Mouse (Mus musculus) stomach, embryonic 15.5 days (tissue): ENCODE data around the gene Trappc10. TPM values are rescaled to one million over a fixed set of nuclear protein-coding genes. Genes with fewer than 3 reads are reported as not detected.
"Not testable (repeated sequence)": the region's sequence is repeated elsewhere in the genome, so short reads cannot be mapped to it uniquely, and the experiment has no call there.

Experiments used
- ATAC-seq: fragments of 200-750 bp; cut with Nextera tagmentation; 2 replicates; pipeline ENCODE4 v1.8.0; 2017; ENCODE audit warnings: low read depth, moderate number of reproducible peaks, moderate TSS enrichment; ENCODE audit not compliant: insufficient read depth, low FRiP score
- H3K27ac ChIP-seq: fragments of 300-500 bp; sonication (generic); 2 replicates; pipeline ENCODE4 v1.5.1; 2015; ENCODE audit warnings: mild to moderate bottlenecking, inconsistent platforms
- H3K27me3 ChIP-seq: fragments of 300-500 bp; sonication (generic); replicated peaks from 2 replicates; pipeline ENCODE4 v1.6.1; 2015; ENCODE audit warnings: inconsistent platforms
- H3K36me3 ChIP-seq: fragments of 300-500 bp; sonication (generic); 2 replicates; pipeline ENCODE4 v1.6.1; 2015; ENCODE audit warnings: inconsistent platforms
- H3K4me1 ChIP-seq: fragments of 300-500 bp; sonication (generic); 2 replicates; pipeline ENCODE4 v1.6.1; 2015; ENCODE audit warnings: inconsistent platforms
- H3K4me2 ChIP-seq: fragments of 300-500 bp; sonication (generic); 2 replicates; pipeline ENCODE4 v1.6.1; 2015; ENCODE audit warnings: mild to moderate bottlenecking, inconsistent platforms
- H3K4me3 ChIP-seq: fragments of 300-500 bp; sonication (generic); replicated peaks from 2 replicates; pipeline ENCODE4 v1.5.1; 2015; ENCODE audit warnings: inconsistent platforms
- H3K9ac ChIP-seq: fragments of 300-500 bp; sonication (generic); 2 replicates; pipeline ENCODE4 v1.6.1; 2015; ENCODE audit warnings: inconsistent platforms
- H3K9me3 ChIP-seq: fragments of 300-500 bp; sonication (generic); 2 replicates; pipeline ENCODE4 v1.6.1; 2016; ENCODE audit warnings: inconsistent platforms
- WGBS: fragments of 180-500 bp; shearing (Covaris S2); methylation state at CpG from one replicate; pipeline ENCODE4 v1.1.7; 2015; 5-methylcytosine and 5-hydroxymethylcytosine counted together
- polyA plus RNA-seq: library from polyadenylated mRNA; unstranded; fragments of >200 nt; fragmentation: Nextera tagmentation; extraction: Ambion mirVana; gene quantifications from 2 replicates; pipeline ENCODE4 v1.2.1, GENCODE M21; 2015

The Trappc10 gene
- polyA plus RNA-seq, 1 experiment from 2014 or later: 15.6 TPM

- Histone ChIP-seq H3K36me3 (peaks cover 35% of the 10 kb centered on the region; the same call in 1 of the 2 replicates), H3K4me1 (peaks cover 12% of the 10 kb centered on the region)
- not testable (repeated sequence) for H3K9me3 ChIP-seq, H3K4me2 ChIP-seq, H3K27ac ChIP-seq, ATAC-seq, H3K4me3 ChIP-seq, H3K9ac ChIP-seq, H3K27me3 ChIP-seq
- 82% methylated on average over 4 of the region's 4 CpGs for WGBS
These were observed 58.4 kb downstream of the Trappc10 start for GRCm38 (mm10) chr10:78186076-78186475.

DNA sequence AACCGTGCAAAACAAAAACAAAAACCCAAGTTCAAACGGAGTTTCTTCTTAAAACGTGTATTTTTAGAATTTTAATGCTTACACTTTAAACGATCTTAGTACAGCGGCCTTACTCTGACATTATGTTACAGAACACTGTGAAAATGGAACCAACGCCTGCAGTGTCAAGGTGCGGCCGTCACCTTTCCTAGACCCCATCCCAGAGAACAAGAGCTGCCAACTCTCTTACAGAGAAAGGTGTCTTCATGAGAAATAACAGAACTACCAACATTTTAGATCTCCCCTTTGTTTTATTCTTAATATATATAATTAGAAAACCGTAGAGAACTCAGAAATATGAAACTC is 59.1 kb downstream of the Trappc10 start:
- Histone ChIP-seq H3K4me2 (peak overlapping the region; percentile 93), H3K27me3 (no peaks in the 10 kb centered on the region), H3K27ac (peak overlapping the region; percentile 67), H3K4me1 (peaks cover 12% of the 10 kb centered on the region), H3K4me3 (peak overlapping the region; percentile 82), H3K9me3 (no peaks in the 10 kb centered on the region), H3K36me3 (peaks cover 32% of the 10 kb centered on the region; the same call in 1 of the 2 replicates), H3K9ac (no peak overlapping the region)
- WGBS: 14% methylated on average over 9 of the region's 9 CpGs
- ATAC-seq: peak; percentile 15; the same call in 1 of the 2 replicates

GRCm38 (mm10) chr10:78184531-78185380 is 59.7 kb downstream of the Trappc10 start, which contains the start of gene Pwp2:
Pwp2 (minus strand) TSS chr10:78185149.
- peaks cover 12% of the 10 kb centered on the region for H3K4me1 ChIP-seq
- no peaks in the 10 kb centered on the region for H3K9me3 ChIP-seq
- peak; percentile 95 for ATAC-seq
- H3K27ac ChIP-seq: peak within 1 kb of the TSS; percentile 67
- H3K9ac ChIP-seq: peak within 1 kb of the TSS; percentile 54
- H3K4me3 ChIP-seq: peak within 1 kb of the TSS; percentile 82
- WGBS: 1% methylated on average over 47 of the region's 47 CpGs
- no peaks in the 10 kb centered on the region for H3K27me3 ChIP-seq
- H3K36me3 ChIP-seq: peaks cover 32% of the 10 kb centered on the region; the same call in 1 of the 2 replicates
- H3K4me2 ChIP-seq: peak within 1 kb of the TSS; percentile 93

- no peaks in the 10 kb centered on the region for H3K27me3 ChIP-seq
- H3K36me3 ChIP-seq: peaks cover 30% of the 10 kb centered on the region; the same call in 1 of the 2 replicates
- 70% methylated on average over 3 of the region's 3 CpGs for WGBS
- H3K9ac ChIP-seq: no peak overlapping the region
- H3K4me2 ChIP-seq: peak overlapping the region; percentile 93; the same call in 1 of the 2 replicates
- no peaks in the 10 kb centered on the region for H3K9me3 ChIP-seq
- H3K4me3 ChIP-seq: no peak overlapping the region
- peaks cover 12% of the 10 kb centered on the region for H3K4me1 ChIP-seq
- no peak overlapping the region for H3K27ac ChIP-seq
- ATAC-seq: no peak
These were observed 60.9 kb downstream of the Trappc10 start for GRCm38 (mm10) chr10:78183577-78183976.

DNA sequence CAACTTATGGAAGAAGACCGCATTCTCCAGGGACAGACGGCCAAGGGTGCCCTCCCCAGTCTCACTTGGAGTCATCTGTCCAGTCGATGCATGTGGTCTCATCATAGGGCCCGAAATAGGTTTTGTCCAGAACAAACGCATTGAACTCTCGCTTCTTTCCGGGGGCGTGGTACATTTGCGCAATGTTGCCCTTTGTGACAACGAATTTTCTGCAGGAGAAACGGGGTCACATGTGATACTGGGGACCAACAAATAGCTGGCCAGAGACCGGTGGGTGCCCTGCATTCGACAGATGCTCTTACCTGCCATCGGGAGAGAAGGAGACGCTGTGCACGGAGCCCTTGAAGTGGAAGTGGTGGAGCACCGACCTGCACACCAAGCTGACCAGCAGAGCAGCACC is 62.1 kb downstream of the Trappc10 start:
- Histone ChIP-seq H3K4me3 (no peak overlapping the region), H3K4me2 (no peak overlapping the region), H3K9ac (no peak overlapping the region), H3K4me1 (peaks cover 12% of the 10 kb centered on the region), H3K27ac (no peak overlapping the region), H3K9me3 (no peaks in the 10 kb centered on the region), H3K36me3 (peaks cover 26% of the 10 kb centered on the region; the same call in 1 of the 2 replicates), H3K27me3 (no peaks in the 10 kb centered on the region)
- WGBS: 92% methylated on average over 17 of the region's 17 CpGs
- ATAC-seq: no peak

DNA sequence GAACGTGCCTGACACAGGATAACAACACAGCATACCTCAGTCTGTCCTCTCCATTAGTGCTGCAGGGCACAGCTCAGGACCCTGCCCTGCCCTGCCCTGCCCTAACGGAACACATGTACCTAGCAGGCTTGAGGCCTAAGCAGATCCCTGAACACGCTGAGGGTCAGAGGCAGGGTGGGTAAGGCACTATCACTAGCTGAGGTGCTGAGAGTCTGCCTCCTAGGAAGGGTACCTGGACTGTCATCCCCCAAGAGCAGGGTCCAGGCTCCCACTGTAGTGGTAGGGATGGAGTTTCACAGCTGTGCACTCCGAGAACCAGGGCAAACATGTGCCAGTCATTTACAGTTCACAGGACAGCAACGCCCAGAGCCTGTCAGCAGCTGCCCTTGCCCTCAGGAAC is 70.0 kb downstream of the Trappc10 start:
- 0 out of 2 replicates have a peak, but pooled peaks cover 5% of the 10 kb centered on the region for H3K4me1 ChIP-seq
- ATAC-seq: no peak
- H3K36me3 ChIP-seq: peaks cover 47% of the 10 kb centered on the region
- no peak overlapping the region for H3K9ac ChIP-seq
- no peak overlapping the region for H3K27ac ChIP-seq
- H3K4me2 ChIP-seq: no peak overlapping the region
- H3K4me3 ChIP-seq: no peak overlapping the region
- no peaks in the 10 kb centered on the region for H3K9me3 ChIP-seq
- 89% methylated on average over 5 of the region's 5 CpGs for WGBS
- H3K27me3 ChIP-seq: no peaks in the 10 kb centered on the region

- no peak overlapping the region for H3K4me3 ChIP-seq
- H3K9me3 ChIP-seq: no peaks in the 10 kb centered on the region
- H3K4me1 ChIP-seq: peaks cover 13% of the 10 kb centered on the region
- H3K27me3 ChIP-seq: no peaks in the 10 kb centered on the region
- no peak for ATAC-seq
- no peak overlapping the region for H3K9ac ChIP-seq
- peaks cover 47% of the 10 kb centered on the region for H3K36me3 ChIP-seq
- H3K4me2 ChIP-seq: no peak overlapping the region
- H3K27ac ChIP-seq: no peak overlapping the region
- 86% methylated on average over 9 of the region's 9 CpGs for WGBS
These were observed 72.9 kb downstream of the Trappc10 start for GRCm38 (mm10) chr10:78171581-78171980.

DNA sequence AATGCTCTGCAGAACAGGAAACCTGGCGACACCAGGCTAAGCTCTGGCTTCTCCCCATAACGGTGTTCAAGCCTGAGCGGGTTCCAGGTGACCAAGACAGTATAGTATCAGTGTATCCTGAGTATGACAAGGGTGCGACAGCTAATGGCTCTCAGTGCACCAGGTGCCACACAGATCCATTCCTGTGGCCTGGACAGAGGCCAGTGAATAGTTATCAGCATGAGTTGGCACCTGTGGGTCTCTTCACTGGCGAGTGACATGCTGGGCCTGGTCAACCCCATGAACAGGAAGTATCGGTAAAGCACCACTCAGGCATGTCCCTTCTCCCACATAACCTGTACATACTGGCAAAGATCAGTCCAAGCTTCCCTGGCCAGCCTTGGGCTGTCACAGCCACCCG is 73.4 kb downstream of the Trappc10 start:
- H3K27me3 ChIP-seq: no peaks in the 10 kb centered on the region
- no peak overlapping the region for H3K27ac ChIP-seq
- H3K9ac ChIP-seq: no peak overlapping the region
- H3K9me3 ChIP-seq: no peaks in the 10 kb centered on the region
- no peak for ATAC-seq
- WGBS: 93% methylated on average over 7 of the region's 7 CpGs
- H3K4me2 ChIP-seq: no peak overlapping the region
- H3K36me3 ChIP-seq: peaks cover 47% of the 10 kb centered on the region
- no peak overlapping the region for H3K4me3 ChIP-seq
- peaks cover 13% of the 10 kb centered on the region for H3K4me1 ChIP-seq

DNA sequence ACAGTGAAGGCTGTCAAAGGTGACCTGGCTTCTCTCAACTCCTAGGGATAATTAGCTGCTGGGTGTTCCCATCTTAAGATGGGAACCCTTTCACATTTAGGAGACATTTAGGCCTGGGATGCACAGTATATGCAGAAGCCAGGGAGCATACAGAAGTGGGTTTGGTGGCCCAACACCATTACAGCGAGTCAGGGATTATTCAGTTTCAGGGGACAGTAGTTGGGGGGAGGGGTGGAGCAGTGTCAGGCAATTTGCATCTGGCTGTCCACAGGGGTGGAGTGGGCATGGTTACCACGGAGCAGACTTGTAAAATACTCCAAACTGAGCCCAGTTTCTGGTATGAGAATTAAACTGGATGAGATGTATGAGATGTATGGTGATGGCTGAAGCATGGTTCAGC is 74.0 kb downstream of the Trappc10 start:
- Histone ChIP-seq H3K4me1 (peaks cover 13% of the 10 kb centered on the region), H3K4me3 (no peak overlapping the region), H3K27me3 (no peaks in the 10 kb centered on the region), H3K36me3 (peaks cover 46% of the 10 kb centered on the region), H3K9ac (no peak overlapping the region), H3K27ac (peak overlapping the region; percentile 65), H3K9me3 (no peaks in the 10 kb centered on the region), H3K4me2 (peak overlapping the region; percentile 91)
- 66% methylated on average over 2 of the region's 2 CpGs for WGBS
- no peak for ATAC-seq

- peaks cover 13% of the 10 kb centered on the region for H3K4me1 ChIP-seq
- peak within 1 kb of the TSS; percentile 91 for H3K4me2 ChIP-seq
- H3K9me3 ChIP-seq: no peaks in the 10 kb centered on the region
- H3K9ac ChIP-seq: peak within 1 kb of the TSS; percentile 92
- H3K36me3 ChIP-seq: peaks cover 42% of the 10 kb centered on the region
- peak within 1 kb of the TSS; percentile 65 for H3K27ac ChIP-seq
- peak within 1 kb of the TSS; percentile 96 for H3K4me3 ChIP-seq
- WGBS: 1% methylated on average over 50 of the region's 50 CpGs
- peak; percentile 97 for ATAC-seq
- H3K27me3 ChIP-seq: no peaks in the 10 kb centered on the region
These were observed 75.0 kb downstream of the Trappc10 start, which contains the start of gene D10Jhu81e for GRCm38 (mm10) chr10:78169281-78170042. D10Jhu81e (minus strand) TSS chr10:78169782.

- no peak for ATAC-seq
- 78% methylated on average over 11 of the region's 11 CpGs for WGBS
These were observed 75.6 kb downstream of the Trappc10 start for GRCm38 (mm10) chr10:78168792-78169191.

GRCm38 (mm10) chr10:78167775-78168174 is 76.7 kb downstream of the Trappc10 start:
- no peaks in the 10 kb centered on the region for H3K27me3 ChIP-seq
- peaks cover 13% of the 10 kb centered on the region for H3K4me1 ChIP-seq
- H3K27ac ChIP-seq: no peak overlapping the region
- no peaks in the 10 kb centered on the region for H3K9me3 ChIP-seq
- no peak overlapping the region for H3K9ac ChIP-seq
- no peak overlapping the region for H3K4me2 ChIP-seq
- ATAC-seq: no peak
- H3K36me3 ChIP-seq: peaks cover 45% of the 10 kb centered on the region
- H3K4me3 ChIP-seq: no peak overlapping the region

More at GRCm38 (mm10) chr10:78168792-78169191, 75.6 kb downstream of the Trappc10 start:
- Histone ChIP-seq H3K27me3 (no peaks in the 10 kb centered on the region), H3K9ac (peak overlapping the region; percentile 92), H3K36me3 (peaks cover 38% of the 10 kb centered on the region), H3K27ac (no peak overlapping the region), H3K4me2 (peak overlapping the region; percentile 91), H3K4me3 (peak overlapping the region; percentile 96), H3K4me1 (peaks cover 13% of the 10 kb centered on the region), H3K9me3 (no peaks in the 10 kb centered on the region)
